Mouse (Mus musculus): ENCODE data around the gene Pkig. TPM values are rescaled to one million over a fixed set of nuclear protein-coding genes. Genes with fewer than 3 reads are reported as not detected.
"Not testable (repeated sequence)": the region's sequence is repeated elsewhere in the genome, so short reads cannot be mapped to it uniquely, and the experiment has no call there.

Pkig gene
- polyA plus RNA-seq, 1 experiment, result 57.4 TPM

- Histone ChIP-seq H3K27me3 (ENCODE audit: control insufficient read depth, insufficient read depth, low read length) (no peaks in the 10 kb centered on the region), H3K4me3 (replicated peaks; ENCODE audit: insufficient read depth, low read depth, low read length) (peak within 1 kb of the TSS; percentile 90), H3K27ac (ENCODE audit: insufficient read depth, low read length) (peak within 1 kb of the TSS; percentile 93), H3K4me1 (ENCODE audit: control insufficient read depth, insufficient read depth, low read length) (peaks cover 2% of the 10 kb centered on the region)
- DNase-seq, result peak; percentile 98 to 99
- WGBS, result under 1% methylated on average over 74 of the region's 74 CpGs
- TF ChIP-seq CTCF (IDR thresholded peaks at IDR 0.05; ENCODE audit: borderline replicate concordance, insufficient read depth, low read depth, low read length) (peak; percentile 64), POLR2A (IDR thresholded peaks at IDR 0.05; ENCODE audit: borderline replicate concordance, insufficient read depth, low read length) (peak; percentile 98)
Measured at GRCm38 (mm10) chr2:163644575-163645385, 13.4 kb upstream of the Pkig start, which contains the start of gene Serinc3. Gene Serinc3, minus strand, starts transcription at chr2:163645131.

GRCm38 (mm10) chr2:163645700-163646460, 12.3 kb upstream of the Pkig start:
- DNase-seq, result no peak
- H3K4me1 ChIP-seq (ENCODE audit: control insufficient read depth, insufficient read depth, low read length), result peaks cover 2% of the 10 kb centered on the region
- no peak for TF ChIP-seq POLR2A (IDR thresholded peaks at IDR 0.05; ENCODE audit: borderline replicate concordance, insufficient read depth, low read length)
- no peak for TF ChIP-seq CTCF (IDR thresholded peaks at IDR 0.05; ENCODE audit: borderline replicate concordance, insufficient read depth, low read depth, low read length)
- no peak overlapping the region for H3K4me3 ChIP-seq (replicated peaks; ENCODE audit: insufficient read depth, low read depth, low read length)
- no peaks in the 10 kb centered on the region for H3K27me3 ChIP-seq (ENCODE audit: control insufficient read depth, insufficient read depth, low read length)
- no peak overlapping the region for H3K27ac ChIP-seq (ENCODE audit: insufficient read depth, low read length)
- 80% methylated on average over 11 of the region's 11 CpGs for WGBS

GRCm38 (mm10) chr2:163646461-163647080, 11.6 kb upstream of the Pkig start:
- 96% methylated on average over 5 of the region's 5 CpGs for WGBS
- no peak for DNase-seq
- H3K27me3 ChIP-seq (ENCODE audit: control insufficient read depth, insufficient read depth, low read length), result no peaks in the 10 kb centered on the region
- no peak overlapping the region for H3K4me3 ChIP-seq (replicated peaks; ENCODE audit: insufficient read depth, low read depth, low read length)
- TF ChIP-seq POLR2A (IDR thresholded peaks at IDR 0.05; ENCODE audit: borderline replicate concordance, insufficient read depth, low read length) (no peak), CTCF (IDR thresholded peaks at IDR 0.05; ENCODE audit: borderline replicate concordance, insufficient read depth, low read depth, low read length) (no peak)
- H3K27ac ChIP-seq (ENCODE audit: insufficient read depth, low read length), result no peak overlapping the region
- H3K4me1 ChIP-seq (ENCODE audit: control insufficient read depth, insufficient read depth, low read length), result no peaks in the 10 kb centered on the region; the same call in 1 of the 2 replicates

- H3K27me3 ChIP-seq (ENCODE audit: control insufficient read depth, insufficient read depth, low read length); H3K4me1 ChIP-seq (ENCODE audit: control insufficient read depth, insufficient read depth, low read length); DNase-seq; H3K4me3 ChIP-seq (replicated peaks; ENCODE audit: insufficient read depth, low read depth, low read length); H3K27ac ChIP-seq (ENCODE audit: insufficient read depth, low read length): not testable (repeated sequence)
- WGBS, result 97% methylated on average over 9 of the region's 12 CpGs
Measured at GRCm38 (mm10) chr2:163655699-163656098, 2.5 kb upstream of the Pkig start.

- TF ChIP-seq POLR2A (IDR thresholded peaks at IDR 0.05; ENCODE audit: borderline replicate concordance, insufficient read depth, low read length), result no peak
- no peak for TF ChIP-seq CTCF (IDR thresholded peaks at IDR 0.05; ENCODE audit: borderline replicate concordance, insufficient read depth, low read depth, low read length)
- no peak overlapping the region for H3K27ac ChIP-seq (ENCODE audit: insufficient read depth, low read length)
- WGBS, result 96% methylated on average over 2 of the region's 2 CpGs
- H3K4me3 ChIP-seq (replicated peaks; ENCODE audit: insufficient read depth, low read depth, low read length), result no peak overlapping the region
- H3K4me1 ChIP-seq (ENCODE audit: control insufficient read depth, insufficient read depth, low read length), result peaks cover 17% of the 10 kb centered on the region
- DNase-seq, result no peak
- H3K27me3 ChIP-seq (ENCODE audit: control insufficient read depth, insufficient read depth, low read length), result no peaks in the 10 kb centered on the region
Measured at GRCm38 (mm10) chr2:163657486-163657885, 700 bp upstream of the Pkig start.

GRCm38 (mm10) chr2:163658941-163659340, 755 bp downstream of the Pkig start:
- TF ChIP-seq CTCF (IDR thresholded peaks at IDR 0.05; ENCODE audit: borderline replicate concordance, insufficient read depth, low read depth, low read length) (no peak), POLR2A (IDR thresholded peaks at IDR 0.05; ENCODE audit: borderline replicate concordance, insufficient read depth, low read length) (no peak)
- peak; percentile 41 to 42 for DNase-seq
- peak overlapping the region; percentile 68 for H3K4me3 ChIP-seq (replicated peaks; ENCODE audit: insufficient read depth, low read depth, low read length)
- WGBS, result 2% methylated on average over 8 of the region's 8 CpGs
- H3K27ac ChIP-seq (ENCODE audit: insufficient read depth, low read length), result no peak overlapping the region
- H3K4me1 ChIP-seq (ENCODE audit: control insufficient read depth, insufficient read depth, low read length), result peaks cover 17% of the 10 kb centered on the region
- H3K27me3 ChIP-seq (ENCODE audit: control insufficient read depth, insufficient read depth, low read length), result no peaks in the 10 kb centered on the region

GRCm38 (mm10) chr2:163659431-163659830, 1.2 kb downstream of the Pkig start:
- no peak overlapping the region for H3K27ac ChIP-seq (ENCODE audit: insufficient read depth, low read length)
- TF ChIP-seq POLR2A (IDR thresholded peaks at IDR 0.05; ENCODE audit: borderline replicate concordance, insufficient read depth, low read length), result no peak
- TF ChIP-seq CTCF (IDR thresholded peaks at IDR 0.05; ENCODE audit: borderline replicate concordance, insufficient read depth, low read depth, low read length), result no peak
- H3K27me3 ChIP-seq (ENCODE audit: control insufficient read depth, insufficient read depth, low read length), result no peaks in the 10 kb centered on the region
- peaks cover 17% of the 10 kb centered on the region for H3K4me1 ChIP-seq (ENCODE audit: control insufficient read depth, insufficient read depth, low read length)
- DNase-seq, result no peak
- WGBS, result 85% methylated on average over 12 of the region's 12 CpGs
- H3K4me3 ChIP-seq (replicated peaks; ENCODE audit: insufficient read depth, low read depth, low read length), result peak overlapping the region; percentile 68

Measured in cerebellum, adult 2 months (tissue).